Mouse (Mus musculus): Measurements from ENCODE around the gene Stt3b.

DNA sequence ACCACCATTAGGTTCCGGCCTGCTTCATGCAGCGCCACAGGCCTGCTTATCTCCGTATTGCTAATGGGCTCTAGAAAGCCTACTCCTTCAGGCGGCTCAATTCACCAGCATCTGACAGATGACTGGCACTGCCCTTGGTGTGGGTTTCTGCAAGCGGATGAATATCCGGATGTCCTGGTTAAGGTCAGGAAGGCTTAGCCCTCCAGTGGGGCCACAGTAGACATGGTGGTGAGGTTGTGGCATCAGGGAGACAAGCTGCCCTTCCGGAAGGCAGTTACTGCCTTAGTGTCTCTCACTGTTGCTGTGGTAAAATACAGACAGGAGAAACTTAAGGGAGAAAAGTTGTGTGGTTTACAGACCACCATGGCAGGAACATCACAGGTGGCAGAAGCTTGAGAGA, 89.0 kb downstream of the Stt3b start:
- TF ChIP-seq CTCF (IDR thresholded peaks at IDR 0.05; ENCODE audit: low read depth, low read length) (no peak), POLR2A (IDR thresholded peaks at IDR 0.05; ENCODE audit: insufficient read depth, low read length) (no peak), EP300 (IDR thresholded peaks at IDR 0.05; ENCODE audit: insufficient read depth, low read depth, low read length) (no peak)

All from ES-Bruce4 (cell line).